Mouse (Mus musculus) adrenal gland, adult (tissue): ENCODE measurements around the gene Neo1.

Source experiments
- DNase-seq, 2 experiments: peaks; one replicate each; pipeline ENCODE4 v3.0.0; 2022 to 2023; ENCODE audit warnings: low spot score in 1 of 2; ENCODE audit not compliant: inconsistent age in 2 of 2

Gene Neo1

GRCm38 (mm10) chr9:58871141-58871540, 165.1 kb downstream of the Neo1 start:
- no peak for DNase-seq

GRCm38 (mm10) chr9:58863826-58864225, 172.4 kb downstream of the Neo1 start:
- no peak for DNase-seq

- DNase-seq = peak in 1 of 2 experiments; percentile 29
Observed at GRCm38 (mm10) chr9:58859080-58859635, 177.1 kb downstream of the Neo1 start.

- no peak for DNase-seq
Observed at GRCm38 (mm10) chr9:58854931-58855330, 181.3 kb downstream of the Neo1 start.

- no peak for DNase-seq
Observed at GRCm38 (mm10) chr9:58849576-58850315, 186.5 kb downstream of the Neo1 start.

- DNase-seq = peak in 1 of 2 experiments; percentile 46
Observed at GRCm38 (mm10) chr9:58847676-58848075, 188.6 kb downstream of the Neo1 start.

- DNase-seq = no peak
Observed at GRCm38 (mm10) chr9:58847008-58847407, 189.2 kb downstream of the Neo1 start.

GRCm38 (mm10) chr9:58844597-58844996, 191.6 kb downstream of the Neo1 start:
- no peak for DNase-seq

- peak; percentile 45 to 85 for DNase-seq
Observed at GRCm38 (mm10) chr9:58841655-58842054, 194.6 kb downstream of the Neo1 start.

GRCm38 (mm10) chr9:58838504-58838903, 197.7 kb downstream of the Neo1 start:
- no peak for DNase-seq

- DNase-seq = no peak
Observed at GRCm38 (mm10) chr9:58837174-58837573, 199.1 kb downstream of the Neo1 start.

- DNase-seq = no peak
Observed at GRCm38 (mm10) chr9:58832939-58833338, 203.3 kb downstream of the Neo1 start.

- no peak for DNase-seq
Observed at GRCm38 (mm10) chr9:58829627-58830026, 206.6 kb downstream of the Neo1 start.
